Mouse (Mus musculus) spleen, adult 2 months (tissue): ENCODE data around the gene 4931428F04Rik.
A peak's percentile ranks its signal among the peaks of the same experiment; 100 is the strongest.

Experiments used
- CTCF ChIP-seq: fragments of 200-500 bp; IDR thresholded peaks from 2 replicates; pipeline ENCODE4 v1.5.1; 2011; ENCODE audit warnings: mild to moderate bottlenecking, inconsistent platforms; ENCODE audit not compliant: insufficient read depth, insufficient read length, insufficient replicate concordance; ENCODE audit errors: extremely low read depth
- POLR2A ChIP-seq: fragments of 200-500 bp; IDR thresholded peaks from 2 replicates; pipeline ENCODE4 v1.6.1; 2011; ENCODE audit warnings: low read depth, low read length, inconsistent platforms

GRCm38 (mm10) chr8:105290554-105291314 is 1.1 kb upstream of the 4931428F04Rik start:
- peak; percentile 93; the same call in 1 of the 2 replicates for TF ChIP-seq CTCF
- TF ChIP-seq POLR2A, result no peak
